Mouse (Mus musculus) right cerebral cortex, postnatal 14 days (tissue): ENCODE results near the gene Mrpl35.

Source experiments
- DNase-seq: peaks from one replicate; pipeline ENCODE4 v3.0.0; 2022

Gene Mrpl35

GRCm38 (mm10) chr6:71799391-71799790, 27.4 kb downstream of the Mrpl35 start:
- DNase-seq: no peak

- DNase-seq: no peak
These were observed 35.0 kb downstream of the Mrpl35 start for GRCm38 (mm10) chr6:71791771-71792170.

GRCm38 (mm10) chr6:71788348-71788747, 38.4 kb downstream of the Mrpl35 start:
- DNase-seq: no peak

- no peak for DNase-seq
These were observed 43.6 kb downstream of the Mrpl35 start for GRCm38 (mm10) chr6:71783165-71783564.

GRCm38 (mm10) chr6:71780431-71780830, 46.3 kb downstream of the Mrpl35 start:
- no peak for DNase-seq

GRCm38 (mm10) chr6:71779831-71780230, 46.9 kb downstream of the Mrpl35 start:
- no peak for DNase-seq

- no peak for DNase-seq
These were observed 48.8 kb downstream of the Mrpl35 start for GRCm38 (mm10) chr6:71778016-71778415.

GRCm38 (mm10) chr6:71772636-71773208, 54.0 kb downstream of the Mrpl35 start:
- no peak for DNase-seq

GRCm38 (mm10) chr6:71772156-71772555, 54.6 kb downstream of the Mrpl35 start:
- no peak for DNase-seq

- DNase-seq: no peak
These were observed 55.5 kb downstream of the Mrpl35 start for GRCm38 (mm10) chr6:71771282-71771681.

- DNase-seq: no peak
These were observed 55.9 kb downstream of the Mrpl35 start for GRCm38 (mm10) chr6:71770856-71771255.

- DNase-seq: no peak
These were observed 56.7 kb downstream of the Mrpl35 start for GRCm38 (mm10) chr6:71769901-71770690.

- DNase-seq: no peak
These were observed 59.0 kb downstream of the Mrpl35 start for GRCm38 (mm10) chr6:71767761-71768160.
